Mouse (Mus musculus): Measurements from ENCODE around the gene Scamp1.

The Scamp1 gene

GRCm38 (mm10) chr13:94223609-94224008 lies 62.0 kb downstream of the Scamp1 start:
- DNase-seq: no peak

- DNase-seq: peak in 1 of 2 experiments; percentile 33
These were observed 72.9 kb downstream of the Scamp1 start for GRCm38 (mm10) chr13:94212716-94213115.

GRCm38 (mm10) chr13:94212179-94212578 lies 73.5 kb downstream of the Scamp1 start:
- DNase-seq: no peak

- DNase-seq: no peak
These were observed 74.2 kb downstream of the Scamp1 start for GRCm38 (mm10) chr13:94211236-94212119.

GRCm38 (mm10) chr13:94208892-94209291 lies 76.8 kb downstream of the Scamp1 start:
- no peak for DNase-seq

- DNase-seq: no peak
These were observed 77.7 kb downstream of the Scamp1 start for GRCm38 (mm10) chr13:94207973-94208372.

GRCm38 (mm10) chr13:94205234-94205633 lies 80.4 kb downstream of the Scamp1 start:
- peak; percentile 58 to 64 for DNase-seq

- DNase-seq: no peak
These were observed 85.8 kb downstream of the Scamp1 start for GRCm38 (mm10) chr13:94199829-94200228.

GRCm38 (mm10) chr13:94198616-94199015 lies 87.0 kb downstream of the Scamp1 start:
- DNase-seq: no peak

GRCm38 (mm10) chr13:94193227-94193626 lies 92.4 kb downstream of the Scamp1 start:
- DNase-seq: no peak

GRCm38 (mm10) chr13:94190386-94190785 lies 95.3 kb downstream of the Scamp1 start:
- no peak for DNase-seq

GRCm38 (mm10) chr13:94188200-94189086 lies 97.2 kb downstream of the Scamp1 start:
- DNase-seq: no peak

GRCm38 (mm10) chr13:94185631-94186030 lies 100.0 kb downstream of the Scamp1 start:
- no peak for DNase-seq

GRCm38 (mm10) chr13:94184726-94185456 lies 100.8 kb downstream of the Scamp1 start:
- no peak for DNase-seq

- no peak for DNase-seq
These were observed 102.2 kb downstream of the Scamp1 start for GRCm38 (mm10) chr13:94183372-94184021.

- DNase-seq: peak; percentile 47 to 70
These were observed 103.6 kb downstream of the Scamp1 start for GRCm38 (mm10) chr13:94182026-94182425.

- DNase-seq: no peak
These were observed 104.9 kb downstream of the Scamp1 start for GRCm38 (mm10) chr13:94180477-94181420.

GRCm38 (mm10) chr13:94178401-94179040 lies 107.1 kb downstream of the Scamp1 start:
- no peak for DNase-seq

- peak in 1 of 2 experiments; percentile 65 for DNase-seq
These were observed 108.5 kb downstream of the Scamp1 start for GRCm38 (mm10) chr13:94177148-94177547.

- no peak for DNase-seq
These were observed 110.1 kb downstream of the Scamp1 start for GRCm38 (mm10) chr13:94175379-94176050.
